Mouse (Mus musculus) liver, embryonic 16.5 days (tissue): ENCODE results near the gene Rpl18. TPM values are rescaled to one million over a fixed set of nuclear protein-coding genes. Genes with fewer than 3 reads are reported as not detected.

Experiments used
- ATAC-seq: fragments of 200-750 bp; cut with Nextera tagmentation; 2 replicates; pipeline ENCODE4 v1.8.0; 2017; ENCODE audit warnings: low read depth, mild to moderate bottlenecking, moderate number of reproducible peaks, moderate library complexity
- H3K27ac ChIP-seq: fragments of 300-500 bp; sonication (generic); 2 replicates; pipeline ENCODE4 v1.5.1; 2014; ENCODE audit warnings: mild to moderate bottlenecking, low read length
- H3K27me3 ChIP-seq: fragments of 300-500 bp; sonication (generic); 2 replicates; pipeline ENCODE4 v1.6.1; 2014; ENCODE audit warnings: low read depth, low read length, mixed read lengths; ENCODE audit not compliant: control insufficient read depth, insufficient read depth
- H3K36me3 ChIP-seq: fragments of 300-500 bp; sonication (generic); 2 replicates; pipeline ENCODE4 v1.6.1; 2014; ENCODE audit warnings: mild to moderate bottlenecking; ENCODE audit not compliant: control insufficient read depth, insufficient read depth
- H3K4me1 ChIP-seq: fragments of 300-500 bp; sonication (generic); 2 replicates; pipeline ENCODE4 v1.6.1; 2014; ENCODE audit warnings: low read depth, low read length, mixed read lengths; ENCODE audit not compliant: control insufficient read depth
- H3K4me2 ChIP-seq: fragments of 300-500 bp; sonication (generic); 2 replicates; pipeline ENCODE4 v1.6.1; 2014; ENCODE audit warnings: low read depth, low read length, mixed read lengths
- H3K4me3 ChIP-seq: fragments of 300-500 bp; sonication (generic); 2 replicates; pipeline ENCODE4 v1.5.1; 2014; ENCODE audit warnings: low read depth, mild to moderate bottlenecking, low read length
- H3K9ac ChIP-seq: fragments of 300-500 bp; sonication (generic); 2 replicates; pipeline ENCODE4 v1.6.1; 2014; ENCODE audit warnings: low read depth, low read length
- H3K9me3 ChIP-seq: fragments of 300-500 bp; sonication (generic); replicated peaks from 2 replicates; pipeline ENCODE4 v1.6.1; 2016; ENCODE audit warnings: low read length; ENCODE audit not compliant: control insufficient read depth
- WGBS: fragments of 180-500 bp; shearing (Covaris S2); extraction: QIAGEN DNeasy Blood & Tissue Kit; methylation state at CpG from one replicate; pipeline ENCODE4 v1.1.7; 2014; ENCODE audit not compliant: insufficient replicate concordance; 5-methylcytosine and 5-hydroxymethylcytosine counted together
- polyA plus RNA-seq: library from polyadenylated mRNA; unstranded; fragments of >200 nt; fragmentation: Nextera tagmentation; extraction: Ambion mirVana; gene quantifications from 2 replicates; pipeline ENCODE4 v1.2.1, GENCODE M21; 2015

The Rpl18 gene
- polyA plus RNA-seq, 1 experiment from 2014 or later, result 460 TPM

DNA sequence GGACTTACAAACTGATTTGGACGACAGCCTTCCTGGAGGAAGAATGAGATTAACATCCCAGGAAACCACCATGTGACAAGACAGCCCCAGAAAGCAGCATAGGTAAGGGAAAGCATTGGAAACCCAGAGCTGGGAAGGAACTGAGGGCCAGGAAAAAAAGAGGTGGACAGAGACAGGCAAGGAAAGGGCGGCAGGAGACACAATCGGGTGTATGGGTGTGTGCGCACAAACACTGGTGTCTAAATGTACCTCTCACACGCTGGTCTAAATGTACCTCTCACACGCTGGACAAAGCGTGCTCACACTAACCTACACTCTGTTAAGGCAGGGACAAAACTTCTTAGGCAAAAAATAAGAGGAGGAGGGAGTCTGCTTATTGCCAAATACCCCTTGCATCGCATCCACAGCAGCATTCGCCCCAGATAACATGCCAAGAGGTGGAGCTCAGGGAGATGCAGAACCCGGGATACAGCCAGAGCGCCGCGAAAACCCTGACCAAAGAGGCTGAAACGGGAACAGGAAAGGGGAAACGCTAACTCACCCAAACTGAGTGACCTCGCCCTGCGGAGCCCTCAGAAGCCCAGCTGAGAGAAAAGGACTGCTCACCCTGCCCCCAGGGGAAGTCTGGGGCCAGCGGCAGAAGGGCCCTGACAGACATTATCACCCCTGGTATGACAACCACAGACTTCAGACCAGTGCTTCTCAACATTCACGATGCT lies 643 bp downstream of the Rpl18 start:
- H3K27me3 ChIP-seq, result no peaks in the 10 kb centered on the region
- peaks cover 60% of the 10 kb centered on the region for H3K4me1 ChIP-seq
- H3K27ac ChIP-seq, result peak overlapping the region; percentile 72
- H3K4me2 ChIP-seq, result peak overlapping the region; percentile 96
- H3K4me3 ChIP-seq, result peak overlapping the region; percentile 87
- H3K36me3 ChIP-seq, result peaks cover 35% of the 10 kb centered on the region
- peak overlapping the region; percentile 83 for H3K9ac ChIP-seq
- no peaks in the 10 kb centered on the region for H3K9me3 ChIP-seq
- 45% methylated on average over 19 of the region's 19 CpGs for WGBS
- ATAC-seq, result no peak

DNA sequence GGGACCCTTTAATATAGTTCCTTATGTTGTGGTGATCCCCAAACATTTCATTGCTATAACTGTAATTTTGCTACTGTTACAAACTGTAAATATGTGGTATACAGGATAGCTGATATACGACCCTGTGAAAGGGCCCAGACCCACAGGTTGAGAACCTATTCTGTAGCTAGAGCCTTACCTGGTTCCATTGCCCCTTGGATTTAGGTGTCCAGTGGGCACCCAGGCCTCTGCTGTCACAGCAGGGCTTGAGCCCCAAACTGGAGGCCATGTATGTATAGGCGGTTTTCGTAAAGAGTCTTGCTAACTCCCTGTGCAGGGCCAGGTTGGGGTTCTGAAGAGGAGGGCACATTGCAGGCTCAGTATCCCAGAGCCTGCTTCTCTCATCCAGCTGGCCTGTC lies 1.2 kb downstream of the Rpl18 start:
- no peaks in the 10 kb centered on the region for H3K9me3 ChIP-seq
- H3K4me3 ChIP-seq, result peak overlapping the region; percentile 87
- no peaks in the 10 kb centered on the region for H3K27me3 ChIP-seq
- H3K27ac ChIP-seq, result peak overlapping the region; percentile 72
- peaks cover 60% of the 10 kb centered on the region for H3K4me1 ChIP-seq
- H3K36me3 ChIP-seq, result peaks cover 34% of the 10 kb centered on the region
- H3K9ac ChIP-seq, result peak overlapping the region; percentile 83
- WGBS, result 67% methylated on average over 3 of the region's 3 CpGs
- peak overlapping the region; percentile 96 for H3K4me2 ChIP-seq
- ATAC-seq, result no peak

DNA sequence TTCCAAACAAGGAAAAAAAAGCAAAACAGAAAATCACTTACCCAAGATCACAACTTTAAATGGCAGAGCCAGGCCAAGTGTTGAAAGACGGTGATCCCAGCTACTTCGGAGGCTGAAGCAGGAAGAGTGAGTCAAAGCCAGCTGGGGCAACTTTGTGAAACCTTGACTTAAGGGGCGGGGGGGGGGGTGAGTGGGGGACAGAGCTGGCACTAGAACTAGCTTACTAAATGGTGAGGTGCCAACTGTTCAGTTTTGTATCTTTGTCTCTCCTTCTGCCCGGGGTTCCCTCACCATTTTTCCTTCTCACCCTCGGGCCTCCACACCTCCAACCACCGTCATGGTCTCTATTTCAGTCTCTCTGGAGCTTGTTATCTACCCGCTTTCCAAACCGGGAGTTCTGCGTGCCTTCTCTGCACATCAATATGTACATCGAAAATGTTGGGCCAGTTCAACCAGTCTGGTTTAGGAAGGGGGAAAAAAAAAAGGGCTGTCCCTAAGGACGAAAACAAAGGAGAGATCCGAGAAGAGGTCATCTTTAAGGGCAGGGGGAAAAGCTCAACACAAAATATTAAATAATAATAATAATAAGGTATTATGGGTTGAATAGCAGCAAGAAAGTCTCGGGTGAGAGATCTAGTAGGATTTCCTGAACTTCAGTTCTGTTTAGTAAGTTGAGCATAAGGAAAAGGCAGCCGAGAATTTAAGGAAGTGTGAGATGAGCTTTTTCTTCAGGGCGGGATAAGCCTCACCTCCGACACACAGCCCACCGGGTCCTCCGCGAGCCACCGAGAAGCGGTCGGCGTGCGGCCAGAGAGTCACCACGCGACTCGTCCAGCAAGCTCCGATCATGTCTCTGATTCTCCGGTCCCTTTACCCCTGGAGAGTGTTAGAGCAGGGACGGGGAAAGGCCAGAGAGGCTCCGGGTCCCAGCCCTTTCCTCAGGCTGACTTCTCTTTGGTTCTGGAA lies 2.0 kb downstream of the Rpl18 start:
- Histone ChIP-seq H3K4me3 (peak overlapping the region; percentile 87), H3K27me3 (no peaks in the 10 kb centered on the region), H3K27ac (peak overlapping the region; percentile 83), H3K36me3 (peaks cover 29% of the 10 kb centered on the region), H3K9me3 (no peaks in the 10 kb centered on the region), H3K4me1 (peaks cover 60% of the 10 kb centered on the region), H3K9ac (peak overlapping the region; percentile 83), H3K4me2 (peak overlapping the region; percentile 96)
- WGBS, result 6% methylated on average over 31 of the region's 31 CpGs
- peak; percentile 25 for ATAC-seq

DNA sequence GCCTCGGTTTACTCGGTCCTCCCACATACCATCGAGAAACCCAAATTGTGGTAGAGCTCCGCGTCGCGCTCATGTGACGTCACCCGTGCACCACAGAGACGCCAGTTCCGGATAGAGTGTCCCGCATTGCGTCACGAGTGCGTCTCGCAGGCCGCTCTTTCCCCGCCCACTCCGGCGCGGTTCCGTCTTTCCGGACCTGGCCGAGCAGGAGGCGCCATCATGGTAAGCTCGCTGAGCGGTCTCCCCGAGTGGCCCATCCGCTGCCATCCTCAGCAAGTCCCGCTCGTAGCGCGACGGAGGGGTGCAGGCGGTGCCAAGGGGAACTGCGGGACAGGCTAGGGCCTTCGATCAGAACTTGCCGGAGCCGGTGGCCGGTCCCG lies 2.7 kb downstream of the Rpl18 start, which contains the start of gene Sphk2:
Sphk2 (minus strand) TSS at position 85 of the 380 bp plus-strand sequence.
- peak within 1 kb of the TSS; percentile 85 for H3K9ac ChIP-seq
- H3K4me2 ChIP-seq, result peak within 1 kb of the TSS; percentile 96
- H3K9me3 ChIP-seq, result no peaks in the 10 kb centered on the region
- peak within 1 kb of the TSS; percentile 87 for H3K4me3 ChIP-seq
- H3K27ac ChIP-seq, result peak within 1 kb of the TSS; percentile 83
- ATAC-seq, result peak; percentile 72
- peaks cover 54% of the 10 kb centered on the region for H3K4me1 ChIP-seq
- H3K36me3 ChIP-seq, result peaks cover 26% of the 10 kb centered on the region
- no peaks in the 10 kb centered on the region for H3K27me3 ChIP-seq
- WGBS, result under 1% methylated on average over 41 of the region's 41 CpGs

DNA sequence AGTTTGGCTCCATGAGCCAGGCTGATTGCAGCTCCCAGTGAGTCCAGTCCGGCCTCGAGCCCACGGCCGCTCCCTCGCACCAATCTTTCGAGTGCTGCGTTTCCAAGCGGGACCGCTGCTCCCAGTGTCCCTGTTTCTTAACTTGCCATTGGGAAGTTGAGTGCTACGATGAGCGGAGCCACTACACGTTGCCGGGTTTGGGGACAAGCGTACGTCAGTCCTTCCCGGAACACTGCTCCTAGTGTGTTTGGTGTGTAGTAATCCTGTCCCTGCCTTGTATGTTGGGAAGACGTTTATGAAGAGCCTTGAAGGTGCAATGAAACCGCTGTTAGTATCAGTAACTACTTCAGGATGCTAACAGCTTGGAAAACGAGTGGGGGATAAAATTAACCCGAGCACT lies 3.1 kb downstream of the Rpl18 start:
- Histone ChIP-seq H3K27me3 (no peaks in the 10 kb centered on the region), H3K4me2 (peak overlapping the region; percentile 77), H3K4me1 (peaks cover 50% of the 10 kb centered on the region), H3K4me3 (peak overlapping the region; percentile 87), H3K9ac (peak overlapping the region; percentile 85), H3K27ac (peak overlapping the region; percentile 71), H3K9me3 (no peaks in the 10 kb centered on the region), H3K36me3 (peaks cover 22% of the 10 kb centered on the region)
- 0% methylated on average over 20 of the region's 20 CpGs for WGBS
- no peak for ATAC-seq

DNA sequence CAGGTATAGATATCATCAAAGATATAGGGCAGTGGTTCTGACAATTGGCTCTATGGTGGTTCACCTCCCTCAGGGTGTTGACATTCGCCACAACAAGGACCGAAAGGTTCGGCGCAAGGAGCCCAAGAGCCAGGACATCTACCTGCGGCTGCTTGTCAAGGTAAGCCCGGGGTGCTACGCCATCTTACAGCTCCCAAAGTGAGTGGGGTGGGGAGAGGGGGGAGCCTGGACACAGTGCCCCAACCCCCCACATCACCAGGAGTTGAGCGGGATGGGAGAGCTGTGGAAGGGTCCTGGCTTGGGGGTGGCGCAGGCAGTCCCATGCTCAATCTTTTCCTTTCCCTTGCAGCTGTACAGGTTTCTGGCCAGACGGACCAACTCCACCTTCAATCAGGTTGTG lies 3.9 kb downstream of the Rpl18 start:
- Histone ChIP-seq H3K4me1 (peaks cover 43% of the 10 kb centered on the region), H3K4me3 (peak overlapping the region; percentile 87), H3K4me2 (peak overlapping the region; percentile 77), H3K9me3 (no peaks in the 10 kb centered on the region), H3K27ac (0 out of 2 replicates have a peak overlapping the region, but pooled peaks have one; percentile 71), H3K9ac (peak overlapping the region; percentile 85), H3K36me3 (peaks cover 29% of the 10 kb centered on the region), H3K27me3 (no peaks in the 10 kb centered on the region)
- no peak for ATAC-seq
- 64% methylated on average over 10 of the region's 10 CpGs for whole genome bisulfite sequencing

DNA sequence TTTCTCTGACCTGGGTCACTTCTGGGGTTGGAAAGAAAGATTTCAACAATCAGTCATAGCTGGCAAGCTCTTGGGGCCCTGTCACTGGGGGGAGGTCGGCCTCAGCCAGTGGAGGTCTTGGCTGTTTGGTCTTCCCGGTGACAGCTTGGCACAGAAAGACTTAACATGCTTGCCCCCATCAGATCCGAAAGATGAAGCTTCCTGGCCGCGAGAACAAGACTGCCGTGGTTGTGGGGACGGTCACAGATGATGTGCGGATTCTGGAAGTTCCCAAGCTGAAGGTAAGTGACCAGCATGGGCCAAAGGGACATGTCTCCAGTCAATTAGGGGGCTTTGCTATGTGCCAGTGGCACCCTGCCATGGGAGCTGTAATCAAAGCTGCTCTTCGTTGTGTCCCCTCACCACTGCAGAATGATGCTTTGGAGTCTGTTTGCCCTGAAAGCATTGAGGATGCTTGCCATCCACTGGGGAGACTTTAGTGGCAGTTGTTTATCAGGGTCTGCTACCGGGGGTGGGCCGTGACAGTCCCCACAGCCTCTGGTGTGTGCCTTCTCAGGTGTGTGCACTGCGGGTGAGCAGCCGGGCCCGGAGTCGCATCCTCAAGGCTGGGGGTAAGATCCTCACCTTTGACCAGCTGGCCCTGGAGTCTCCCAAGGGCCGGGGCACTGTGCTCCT lies 4.6 kb downstream of the Rpl18 start:
- no peaks in the 10 kb centered on the region for H3K9me3 ChIP-seq
- H3K36me3 ChIP-seq, result peaks cover 31% of the 10 kb centered on the region
- peak overlapping the region; percentile 77 for H3K4me2 ChIP-seq
- peaks cover 36% of the 10 kb centered on the region for H3K4me1 ChIP-seq
- H3K27ac ChIP-seq, result no peak overlapping the region
- ATAC-seq, result no peak
- no peak overlapping the region; the same call in 1 of the 2 replicates for H3K9ac ChIP-seq
- no peak overlapping the region for H3K4me3 ChIP-seq
- WGBS, result 89% methylated on average over 15 of the region's 16 CpGs
- H3K27me3 ChIP-seq, result no peaks in the 10 kb centered on the region

DNA sequence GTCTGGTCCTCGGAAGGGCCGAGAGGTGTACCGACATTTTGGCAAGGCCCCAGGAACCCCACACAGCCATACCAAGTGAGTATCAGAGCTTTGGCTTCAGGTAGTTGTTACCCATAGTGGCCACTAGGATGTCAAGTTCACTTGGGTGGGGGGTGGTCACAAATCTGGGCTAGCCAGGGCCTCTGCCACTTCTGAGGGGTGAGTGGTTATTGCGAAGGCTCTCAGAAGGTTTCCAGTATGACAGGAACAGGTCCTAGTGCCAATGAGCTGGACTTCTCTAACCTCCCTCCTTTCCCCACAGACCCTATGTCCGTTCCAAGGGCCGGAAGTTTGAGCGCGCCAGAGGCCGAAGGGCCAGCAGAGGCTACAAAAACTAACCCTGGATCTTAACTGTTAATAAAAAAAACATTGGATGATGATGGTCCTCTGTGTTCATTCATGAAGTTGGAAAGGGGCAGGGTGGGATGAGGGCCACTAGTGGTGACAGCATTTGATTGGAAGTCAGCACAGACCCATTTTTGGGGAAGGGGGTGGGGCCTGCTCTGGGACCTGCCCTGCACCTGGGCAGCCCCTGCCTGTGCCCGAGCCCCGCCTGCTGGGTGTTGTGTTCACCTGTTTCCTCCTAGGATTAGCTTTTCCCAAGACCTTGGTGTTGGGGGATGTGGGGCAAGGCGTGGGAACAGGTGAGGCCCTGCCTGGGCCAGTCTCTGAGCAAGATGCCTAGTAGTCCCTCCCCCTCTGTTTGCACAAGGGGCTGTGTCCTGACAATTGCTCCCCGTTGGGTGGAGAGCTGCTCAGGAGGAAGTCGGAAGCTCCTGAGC lies 5.4 kb downstream of the Rpl18 start, which contains the start of gene Fam83e:
Fam83e (plus strand) TSS at position 800 of the 821 bp plus-strand sequence.
- no peak for ATAC-seq

More for the DNA sequence above, 5.4 kb downstream of the Rpl18 start, which contains the start of gene Fam83e:
- H3K27me3 ChIP-seq, result no peaks in the 10 kb centered on the region
- no peak within 1 kb of the TSS for H3K4me2 ChIP-seq
- H3K9me3 ChIP-seq, result no peaks in the 10 kb centered on the region
- no peak within 1 kb of the TSS for H3K4me3 ChIP-seq
- 79% methylated on average over 14 of the region's 14 CpGs for WGBS
- no peak within 1 kb of the TSS for H3K27ac ChIP-seq
- peaks cover 33% of the 10 kb centered on the region for H3K4me1 ChIP-seq
- no peak within 1 kb of the TSS for H3K9ac ChIP-seq
- H3K36me3 ChIP-seq, result peaks cover 35% of the 10 kb centered on the region
